Mouse (Mus musculus) lung, embryonic 16.5 days (tissue): ENCODE results near the gene Tle4. TPM values are rescaled to one million over a fixed set of nuclear protein-coding genes. Genes with fewer than 3 reads are reported as not detected.
"Not testable (repeated sequence)": the region's sequence is repeated elsewhere in the genome, so short reads cannot be mapped to it uniquely, and the experiment has no call there.

Experiments used
- ATAC-seq: fragments of 200-750 bp; cut with Nextera tagmentation; 2 replicates; pipeline ENCODE4 v1.8.0; 2017; ENCODE audit warnings: low read depth, mild to moderate bottlenecking, moderate library complexity
- H3K27ac ChIP-seq: fragments of 300-500 bp; sonication (generic); 2 replicates; pipeline ENCODE4 v1.5.1; 2014; ENCODE audit warnings: mild to moderate bottlenecking, control low read depth, low read length
- H3K27me3 ChIP-seq: fragments of 300-500 bp; sonication (generic); 2 replicates; pipeline ENCODE4 v1.6.1; 2014; ENCODE audit warnings: low read depth, low read length, mixed read lengths; ENCODE audit not compliant: control insufficient read depth, insufficient read depth
- H3K36me3 ChIP-seq: fragments of 300-500 bp; sonication (generic); 2 replicates; pipeline ENCODE4 v1.6.1; 2014; ENCODE audit warnings: low read length; ENCODE audit not compliant: control insufficient read depth, insufficient read depth
- H3K4me1 ChIP-seq: fragments of 300-500 bp; sonication (generic); replicated peaks from 2 replicates; pipeline ENCODE4 v1.6.1; 2014; ENCODE audit warnings: low read length, mixed read lengths; ENCODE audit not compliant: control insufficient read depth, insufficient read depth
- H3K4me2 ChIP-seq: fragments of 300-500 bp; sonication (generic); 2 replicates; pipeline ENCODE4 v1.6.1; 2014; ENCODE audit warnings: low read depth, low read length, control low read depth
- H3K4me3 ChIP-seq: fragments of 300-500 bp; sonication (generic); 2 replicates; pipeline ENCODE4 v1.5.1; 2014; ENCODE audit warnings: mild to moderate bottlenecking, low read length, control low read depth
- H3K9ac ChIP-seq: fragments of 300-500 bp; sonication (generic); 2 replicates; pipeline ENCODE4 v1.6.1; 2014; ENCODE audit warnings: low read length, control low read depth
- H3K9me3 ChIP-seq: fragments of 300-500 bp; sonication (generic); 2 replicates; pipeline ENCODE4 v1.6.1; 2016; ENCODE audit warnings: low read length; ENCODE audit not compliant: control insufficient read depth
- WGBS: fragments of 180-500 bp; shearing (Covaris S2); extraction: QIAGEN DNeasy Blood & Tissue Kit; methylation state at CpG from one replicate; pipeline ENCODE4 v1.1.7; 2014; 5-methylcytosine and 5-hydroxymethylcytosine counted together
- polyA plus RNA-seq: library from polyadenylated mRNA; unstranded; fragments of >200 nt; fragmentation: Nextera tagmentation; extraction: Ambion mirVana; gene quantifications from 2 replicates; pipeline ENCODE4 v1.2.1, GENCODE M21; 2015

Tle4 gene
- 12.0 and 12.3 TPM in 2 replicates for polyA plus RNA-seq

- ATAC-seq = peak; percentile 97
- Histone ChIP-seq H3K9ac (peak within 1 kb of the TSS; percentile 96), H3K27me3 (peaks cover 7% of the 10 kb centered on the region; the same call in 1 of the 2 replicates), H3K4me1 (peaks cover 15% of the 10 kb centered on the region), H3K36me3 (no peaks in the 10 kb centered on the region), H3K4me2 (peak within 1 kb of the TSS; percentile 85), H3K4me3 (peak within 1 kb of the TSS; percentile 90), H3K9me3 (no peaks in the 10 kb centered on the region), H3K27ac (peak within 1 kb of the TSS; percentile 98)
- WGBS = under 1% methylated on average over 71 of the region's 71 CpGs
These were observed at the start of gene Tle4 for GRCm38 (mm10) chr19:14597917-14598689. TSS of gene Tle4 (minus strand) at chr19:14598051.

GRCm38 (mm10) chr19:14645666-14646065 lies 47.8 kb upstream of the Tle4 start:
- no peaks in the 10 kb centered on the region for H3K36me3 ChIP-seq
- H3K9ac ChIP-seq = no peak overlapping the region
- no peak for ATAC-seq
- H3K9me3 ChIP-seq = no peaks in the 10 kb centered on the region
- H3K4me2 ChIP-seq = no peak overlapping the region
- WGBS = 41% methylated on average over 2 of the region's 2 CpGs
- H3K27me3 ChIP-seq = no peaks in the 10 kb centered on the region
- no peaks in the 10 kb centered on the region for H3K4me1 ChIP-seq
- H3K27ac ChIP-seq = no peak overlapping the region
- no peak overlapping the region for H3K4me3 ChIP-seq

- 75% methylated on average over 3 of the region's 3 CpGs for WGBS
- H3K4me2 ChIP-seq = no peak overlapping the region
- no peaks in the 10 kb centered on the region for H3K9me3 ChIP-seq
- no peak overlapping the region for H3K27ac ChIP-seq
- ATAC-seq = no peak
- no peak overlapping the region for H3K9ac ChIP-seq
- no peak overlapping the region for H3K4me3 ChIP-seq
- H3K4me1 ChIP-seq = no peaks in the 10 kb centered on the region
- no peaks in the 10 kb centered on the region for H3K36me3 ChIP-seq
- no peaks in the 10 kb centered on the region for H3K27me3 ChIP-seq
These were observed 46.9 kb upstream of the Tle4 start for GRCm38 (mm10) chr19:14644756-14645155.

- ATAC-seq = not testable (repeated sequence)
These were observed 45.2 kb upstream of the Tle4 start for GRCm38 (mm10) chr19:14643091-14643490.

GRCm38 (mm10) chr19:14642663-14643062 lies 44.8 kb upstream of the Tle4 start:
- H3K4me3 ChIP-seq = no peak overlapping the region
- WGBS = 58% methylated on average over 10 of the region's 10 CpGs
- H3K9ac ChIP-seq = no peak overlapping the region
- no peaks in the 10 kb centered on the region for H3K27me3 ChIP-seq
- H3K9me3 ChIP-seq = no peaks in the 10 kb centered on the region
- no peak overlapping the region; the same call in 1 of the 2 replicates for H3K27ac ChIP-seq
- ATAC-seq = peak; percentile 91
- no peaks in the 10 kb centered on the region for H3K4me1 ChIP-seq
- no peaks in the 10 kb centered on the region for H3K36me3 ChIP-seq
- H3K4me2 ChIP-seq = no peak overlapping the region

More at GRCm38 (mm10) chr19:14643091-14643490, 45.2 kb upstream of the Tle4 start:
- H3K9me3 ChIP-seq, H3K9ac ChIP-seq, H3K4me2 ChIP-seq, H3K4me1 ChIP-seq, H3K4me3 ChIP-seq, H3K27ac ChIP-seq, H3K27me3 ChIP-seq, H3K36me3 ChIP-seq: not testable (repeated sequence)
- WGBS = 59% methylated on average over 4 of the region's 4 CpGs

- Histone ChIP-seq H3K27me3 (no peaks in the 10 kb centered on the region), H3K9me3 (0 out of 2 replicates have a peak, but pooled peaks cover 3% of the 10 kb centered on the region), H3K36me3 (no peaks in the 10 kb centered on the region), H3K9ac (no peak overlapping the region), H3K27ac (no peak overlapping the region), H3K4me1 (no peaks in the 10 kb centered on the region), H3K4me2 (no peak overlapping the region), H3K4me3 (no peak overlapping the region)
- ATAC-seq = peak; percentile 54
- WGBS = 37% methylated on average over 10 of the region's 10 CpGs
These were observed 37.5 kb upstream of the Tle4 start for GRCm38 (mm10) chr19:14635213-14635928.

- Histone ChIP-seq H3K4me3 (no peak overlapping the region), H3K4me2 (no peak overlapping the region), H3K27ac (no peak overlapping the region), H3K9me3 (no peaks in the 10 kb centered on the region), H3K27me3 (no peaks in the 10 kb centered on the region), H3K9ac (no peak overlapping the region), H3K36me3 (no peaks in the 10 kb centered on the region), H3K4me1 (no peaks in the 10 kb centered on the region)
- WGBS = 84% methylated on average over 4 of the region's 4 CpGs
- ATAC-seq = no peak
These were observed 25.5 kb upstream of the Tle4 start for GRCm38 (mm10) chr19:14623355-14623754.

- Histone ChIP-seq H3K4me3 (no peak overlapping the region), H3K9me3 (no peaks in the 10 kb centered on the region), H3K27ac (no peak overlapping the region), H3K36me3 (no peaks in the 10 kb centered on the region), H3K4me2 (no peak overlapping the region), H3K4me1 (no peaks in the 10 kb centered on the region), H3K9ac (no peak overlapping the region), H3K27me3 (no peaks in the 10 kb centered on the region)
- WGBS = 100% methylated on average over 1 of the region's 1 CpGs
- no peak for ATAC-seq
These were observed 22.7 kb upstream of the Tle4 start for GRCm38 (mm10) chr19:14620534-14620933.

GRCm38 (mm10) chr19:14619814-14620213 lies 22.0 kb upstream of the Tle4 start:
- no peaks in the 10 kb centered on the region for H3K36me3 ChIP-seq
- no peak for ATAC-seq
- H3K4me1 ChIP-seq = no peaks in the 10 kb centered on the region
- H3K27ac ChIP-seq = no peak overlapping the region
- H3K4me2 ChIP-seq = no peak overlapping the region
- H3K4me3 ChIP-seq = no peak overlapping the region
- no peaks in the 10 kb centered on the region for H3K27me3 ChIP-seq
- no peak overlapping the region for H3K9ac ChIP-seq
- no peaks in the 10 kb centered on the region for H3K9me3 ChIP-seq
